Mouse (Mus musculus) CH12.LX (cell line): ENCODE measurements around the gene Mob3c. TPM values are rescaled to one million over a fixed set of nuclear protein-coding genes. Genes with fewer than 3 reads are reported as not detected.
A peak's percentile ranks its signal among the peaks of the same experiment; 100 is the strongest.

Experiments
- DNase-seq: peaks from one replicate; pipeline ENCODE4 v3.0.0-alpha.2; 2013; ENCODE audit errors: extremely low read depth
- H3K27ac ChIP-seq: 2 replicates; pipeline ENCODE4 v1.5.1; 2012; ENCODE audit warnings: low read depth, mild to moderate bottlenecking, control low read depth, moderate library complexity; ENCODE audit not compliant: insufficient read depth
- H3K27me3 ChIP-seq: replicated peaks from 2 replicates; pipeline ENCODE3; 2012; ENCODE audit warnings: inconsistent platforms
- H3K36me3 ChIP-seq, 2 experiments: replicated peaks in 1 of 2; 2 replicates each; pipeline versions ENCODE3 to v1.6.1; 2012; ENCODE audit warnings: inconsistent platforms in 1 of 2, low read length in 1 of 2, mild to moderate bottlenecking in 1 of 2, mixed read lengths in 1 of 2, moderate library complexity in 1 of 2; ENCODE audit not compliant: control insufficient read depth in 1 of 2, insufficient read depth in 1 of 2
- H3K4me1 ChIP-seq, 2 experiments: 2 replicates each; pipeline ENCODE4 v1.6.1; 2012; ENCODE audit warnings: inconsistent platforms in 1 of 2, moderate library complexity in 1 of 2; ENCODE audit not compliant: insufficient read depth in 2 of 2, control insufficient read depth in 1 of 2
- H3K4me2 ChIP-seq: 2 replicates; pipeline ENCODE4 v1.6.1; 2012; ENCODE audit warnings: low read depth, mild to moderate bottlenecking, control low read depth; ENCODE audit not compliant: poor library complexity, insufficient read depth, severe bottlenecking
- H3K4me3 ChIP-seq, 3 experiments: fragments of 150-350 bp in 1 of 3; sonication (generic) in 1 of 3; replicated peaks in 1 of 3; 2 replicates each; pipeline versions ENCODE3 to v1.5.1; 2011 to 2012; ENCODE audit warnings: low read depth in 2 of 3, low read length in 2 of 3, mild to moderate bottlenecking in 2 of 3, moderate library complexity in 2 of 3, control low read depth in 1 of 3, improper control_type of control experiment in 1 of 3, inconsistent platforms in 1 of 3, mixed read lengths in 1 of 3; ENCODE audit not compliant: poor library complexity in 1 of 3
- H3K79me2 ChIP-seq: replicated peaks from 2 replicates; pipeline ENCODE4 v1.6.1; 2012; ENCODE audit warnings: mild to moderate bottlenecking, moderate library complexity; ENCODE audit not compliant: control insufficient read depth, poor library complexity, insufficient read depth, severe bottlenecking; ENCODE audit errors: extremely low read depth
- H3K9ac ChIP-seq: 2 replicates; pipeline ENCODE4 v1.6.1; 2012; ENCODE audit warnings: low read depth, mild to moderate bottlenecking, control low read depth, moderate library complexity; ENCODE audit not compliant: insufficient read depth
- H3K9me3 ChIP-seq: replicated peaks from 2 replicates; pipeline ENCODE3; 2012; ENCODE audit warnings: low read length, inconsistent platforms, mixed read lengths
- BHLHE40 ChIP-seq: IDR thresholded peaks from 2 replicates; pipeline ENCODE4 v1.6.1; 2011; ENCODE audit warnings: mild to moderate bottlenecking, low read depth, low read length, improper control_type of control experiment
- CHD1 ChIP-seq: IDR thresholded peaks from 2 replicates; pipeline ENCODE4 v1.6.1; 2012; ENCODE audit warnings: low read depth, low read length, improper control_type of control experiment, inconsistent platforms
- CHD2 ChIP-seq: IDR thresholded peaks from 2 replicates; pipeline ENCODE4 v1.6.1; 2011; ENCODE audit warnings: low read length, improper control_type of control experiment
- CTCF ChIP-seq, 2 experiments: IDR thresholded peaks in 1 of 2; conservative IDR thresholded peaks in 1 of 2; 2 replicates each; pipeline ENCODE4 v1.5.1; 2011 to 2012; ENCODE audit warnings: low read depth in 2 of 2, low read length in 2 of 2, improper control_type of control experiment in 1 of 2, inconsistent platforms in 1 of 2, mild to moderate bottlenecking in 1 of 2, moderate library complexity in 1 of 2
- E2F4 ChIP-seq: IDR thresholded peaks from 2 replicates; pipeline ENCODE4 v1.6.1; 2011; ENCODE audit warnings: low read depth, low read length, improper control_type of control experiment; ENCODE audit not compliant: insufficient replicate concordance
- ELF1 ChIP-seq: IDR thresholded peaks from 2 replicates; pipeline ENCODE4 v1.6.1; 2014; ENCODE audit warnings: low read depth, mild to moderate bottlenecking, inconsistent platforms, low read length, improper control_type of control experiment
- EP300 ChIP-seq: IDR thresholded peaks from 2 replicates; pipeline ENCODE4 v1.6.1; 2011; ENCODE audit warnings: low read length, improper control_type of control experiment
- ETS1 ChIP-seq: conservative IDR thresholded peaks from 2 replicates; pipeline ENCODE4 v1.6.1; 2012; ENCODE audit warnings: low read depth, mild to moderate bottlenecking, inconsistent platforms, low read length, improper control_type of control experiment, moderate library complexity
- GABPA ChIP-seq: IDR thresholded peaks from 2 replicates; pipeline ENCODE4 v1.6.1; 2012; ENCODE audit warnings: low read depth, low read length, improper control_type of control experiment, inconsistent platforms; ENCODE audit not compliant: insufficient replicate concordance
- HCFC1 ChIP-seq: IDR thresholded peaks from 2 replicates; pipeline ENCODE4 v1.6.1; 2012; ENCODE audit warnings: low read depth, mild to moderate bottlenecking, inconsistent platforms, low read length, improper control_type of control experiment
- IRF4 ChIP-seq: IDR thresholded peaks from 2 replicates; pipeline ENCODE4 v1.6.1; 2014; ENCODE audit warnings: low read depth, mild to moderate bottlenecking, inconsistent platforms, low read length, improper control_type of control experiment
- JUN ChIP-seq: IDR thresholded peaks from 2 replicates; pipeline ENCODE4 v1.6.1; 2011; ENCODE audit warnings: low read depth, mild to moderate bottlenecking, low read length, improper control_type of control experiment, moderate library complexity; ENCODE audit not compliant: insufficient read depth
- JUND ChIP-seq: conservative IDR thresholded peaks from 2 replicates; pipeline ENCODE4 v1.6.1; 2011; ENCODE audit warnings: low read depth, low read length, improper control_type of control experiment
- KAT2A ChIP-seq: IDR thresholded peaks from 2 replicates; pipeline ENCODE4 v1.6.1; 2012; ENCODE audit warnings: low read length, improper control_type of control experiment, inconsistent platforms; ENCODE audit not compliant: insufficient replicate concordance
- MAFK ChIP-seq: IDR thresholded peaks from 2 replicates; pipeline ENCODE4 v1.6.1; 2011; ENCODE audit warnings: low read length, improper control_type of control experiment; ENCODE audit not compliant: insufficient replicate concordance
- MAX ChIP-seq: IDR thresholded peaks from 2 replicates; pipeline ENCODE4 v1.6.1; 2011; ENCODE audit warnings: low read length, improper control_type of control experiment
- MAZ ChIP-seq: IDR thresholded peaks from 2 replicates; pipeline ENCODE4 v1.6.1; 2012; ENCODE audit warnings: low read depth, mild to moderate bottlenecking, inconsistent platforms, low read length, improper control_type of control experiment, moderate library complexity
- MEF2A ChIP-seq: IDR thresholded peaks from 2 replicates; pipeline ENCODE4 v1.6.1; 2014; ENCODE audit warnings: low read depth, mild to moderate bottlenecking, inconsistent platforms, low read length, improper control_type of control experiment, borderline replicate concordance
- MXI1 ChIP-seq: IDR thresholded peaks from 2 replicates; pipeline ENCODE4 v1.6.1; 2011; ENCODE audit warnings: mild to moderate bottlenecking, low read depth, low read length, improper control_type of control experiment
- MYC ChIP-seq: IDR thresholded peaks from 2 replicates; pipeline ENCODE4 v1.6.1; 2011; ENCODE audit warnings: low read depth, mild to moderate bottlenecking, improper control_type of control experiment, low read length
- NELFE ChIP-seq: IDR thresholded peaks from 2 replicates; pipeline ENCODE4 v1.6.1; 2011; ENCODE audit warnings: low read depth, low read length, improper control_type of control experiment
- NRF1 ChIP-seq: IDR thresholded peaks from 2 replicates; pipeline ENCODE4 v1.6.1; 2014; ENCODE audit warnings: low read depth, mild to moderate bottlenecking, inconsistent platforms, low read length, improper control_type of control experiment, moderate library complexity
- PAX5 ChIP-seq: IDR thresholded peaks from 2 replicates; pipeline ENCODE4 v1.6.1; 2012; ENCODE audit warnings: low read length, inconsistent platforms, mixed read lengths
- POLR2A ChIP-seq: IDR thresholded peaks from 2 replicates; pipeline ENCODE4 v1.6.1; 2011; ENCODE audit warnings: low read depth, mild to moderate bottlenecking, improper control_type of control experiment, low read length
- POLR2AphosphoS2 ChIP-seq: IDR thresholded peaks from 2 replicates; pipeline ENCODE4 v1.6.1; 2011; ENCODE audit warnings: low read depth, low read length, improper control_type of control experiment
- RAD21 ChIP-seq: IDR thresholded peaks from 2 replicates; pipeline ENCODE4 v1.6.1; 2011; ENCODE audit warnings: low read depth, mild to moderate bottlenecking, low read length, improper control_type of control experiment, moderate library complexity
- RCOR1 ChIP-seq: conservative IDR thresholded peaks from 2 replicates; pipeline ENCODE4 v1.6.1; 2012; ENCODE audit warnings: low read depth, mild to moderate bottlenecking, inconsistent platforms, low read length, improper control_type of control experiment
- SIN3A ChIP-seq: IDR thresholded peaks from 2 replicates; pipeline ENCODE4 v1.6.1; 2012; ENCODE audit warnings: low read length, improper control_type of control experiment, inconsistent platforms
- SMC3 ChIP-seq: IDR thresholded peaks from 2 replicates; pipeline ENCODE4 v1.6.1; 2011; ENCODE audit warnings: low read depth, low read length, improper control_type of control experiment
- TBP ChIP-seq: conservative IDR thresholded peaks from 2 replicates; pipeline ENCODE4 v1.6.1; 2011; ENCODE audit warnings: low read depth, low read length, improper control_type of control experiment
- TCF12 ChIP-seq: IDR thresholded peaks from 2 replicates; pipeline ENCODE4 v1.6.1; 2014; ENCODE audit warnings: low read depth, mild to moderate bottlenecking, inconsistent platforms, low read length, improper control_type of control experiment
- UBTF ChIP-seq: IDR thresholded peaks from 2 replicates; pipeline ENCODE4 v1.6.1; 2012; ENCODE audit warnings: low read depth, mild to moderate bottlenecking, inconsistent platforms, low read length, improper control_type of control experiment, moderate library complexity
- USF1 ChIP-seq: IDR thresholded peaks from 2 replicates; pipeline ENCODE4 v1.6.1; 2014; ENCODE audit warnings: low read depth, mild to moderate bottlenecking, inconsistent platforms, low read length, improper control_type of control experiment
- USF2 ChIP-seq: conservative IDR thresholded peaks from 2 replicates; pipeline ENCODE4 v1.6.1; 2011; ENCODE audit warnings: low read depth, low read length, improper control_type of control experiment
- ZC3H11A ChIP-seq: IDR thresholded peaks from 2 replicates; pipeline ENCODE4 v1.6.1; 2012; ENCODE audit warnings: low read depth, mild to moderate bottlenecking, inconsistent platforms, low read length, improper control_type of control experiment
- ZKSCAN1 ChIP-seq: IDR thresholded peaks from 2 replicates; pipeline ENCODE4 v1.6.1; 2012; ENCODE audit warnings: low read depth, inconsistent platforms, low read length, improper control_type of control experiment, borderline replicate concordance
- ZMIZ1 ChIP-seq: IDR thresholded peaks from 2 replicates; pipeline ENCODE4 v1.6.1; 2012; ENCODE audit warnings: low read depth, mild to moderate bottlenecking, inconsistent platforms, low read length, improper control_type of control experiment
- ZNF384 ChIP-seq: IDR thresholded peaks from 2 replicates; pipeline ENCODE4 v1.6.1; 2012; ENCODE audit warnings: low read depth, low read length, improper control_type of control experiment, inconsistent platforms
- dilution Hi-C: fragments of 300-500 bp; cut with MboI; formaldehyde crosslinking; loops from 2 replicates; pipeline ENCODE4 v1.14.3; 2020; ENCODE audit warnings: low sequenced_read_pairs; ENCODE audit not compliant: extremely low pct_unique_long_range_greater_than_20kb, extremely low pct_ligation_motif_present
- in situ Hi-C: fragments of 300-500 bp; cut with MboI; formaldehyde crosslinking; loops from 3 replicates; pipeline ENCODE4 v1.14.3; 2019; ENCODE audit warnings: low sequenced_read_pairs, low pct_ligation_motif_present, low pct_unique_long_range_greater_than_20kb, mixed read lengths
- polyA plus RNA-seq: library from polyadenylated mRNA; unstranded; fragments of >175 nt; gene quantifications from 2 replicates; pipeline ENCODE4 v1.2.1, GENCODE M21; 2012; ENCODE audit warnings: low read depth; ENCODE audit not compliant: insufficient read length
- total RNA-seq, 2 experiments: library from RNA; depleted of rRNA; stranded (reverse); fragments of 300-350 nt in 1 of 2; fragments of >200 nt in 1 of 2; gene quantifications; 2 replicates each; pipeline ENCODE4 v1.2.3; 2012 to 2014

The Mob3c gene
- total and polyA plus RNA-seq, 3 experiments: 7.8 to 9.2 (median 9.2) TPM

GRCm38 (mm10) chr4:115838696-115839641 is 11.1 kb downstream of the Mob3c start, which contains the start of gene Mknk1:
Gene Mknk1, plus strand, starts transcription at chr4:115839198.
- Histone ChIP-seq H3K4me1 (peaks cover 12 to 25% of the 10 kb centered on the region in 2 experiments), H3K9me3 (no peaks in the 10 kb centered on the region), H3K27me3 (no peaks in the 10 kb centered on the region), H3K27ac (0 out of 2 replicates have a peak within 1 kb of the TSS, but pooled peaks have one; percentile 5), H3K36me3 (peaks cover 22 to 56% of the 10 kb centered on the region in 2 experiments), H3K79me2 (peaks cover 11% of the 10 kb centered on the region), H3K4me2 (peak within 1 kb of the TSS; percentile 91), H3K9ac (peak within 1 kb of the TSS; percentile 76), H3K4me3 (peak within 1 kb of the TSS; percentile 74 to 85 (median 80))
- TF ChIP-seq KAT2A (no peak), HCFC1 (peak; percentile 67), USF1 (peak; percentile 76), MAFK (no peak), RCOR1 (no peak), ETS1 (no peak), TBP (peak; percentile 76), SIN3A (peak; percentile 27), CHD1 (no peak), NELFE (peak; percentile 76), ZNF384 (no peak), ELF1 (peak; percentile 93), USF2 (peak; percentile 54; the same call in 1 of the 2 replicates), JUND (no peak), POLR2A (peak; percentile 84), E2F4 (no peak), POLR2AphosphoS2 (no peak; the same call in 1 of the 2 replicates), CTCF (conservative IDR thresholded peaks at IDR 0.05 in 1 of 2, IDR thresholded peaks at IDR 0.05 in 1 of 2; ENCODE audit: low read depth in 2 of 2, low read length in 2 of 2) (no peak), MEF2A (no peak), MXI1 (peak; percentile 92; the same call in 1 of the 2 replicates), UBTF (no peak), BHLHE40 (peak; percentile 82), CHD2 (0 out of 2 replicates have a peak, but pooled peaks have one; percentile 55), MAX (peak; percentile 95), PAX5 (no peak), TCF12 (peak; percentile 84), NRF1 (peak; percentile 99), IRF4 (no peak), MAZ (0 out of 2 replicates have a peak, but pooled peaks have one; percentile 21), GABPA (no peak), ZKSCAN1 (no peak), JUN (no peak), EP300 (no peak), SMC3 (no peak), ZMIZ1 (peak; percentile 16; the same call in 1 of the 2 replicates), ZC3H11A (no peak), RAD21 (no peak), MYC (peak; percentile 87; the same call in 1 of the 2 replicates)
- in situ Hi-C loops: no loop called here
- peak; percentile 97 for DNase-seq
- dilution Hi-C loops: no loop called here
